Mouse (Mus musculus) hindbrain, embryonic 11.5 days (tissue): ENCODE results near the gene Bcl10. TPM values are rescaled to one million over a fixed set of nuclear protein-coding genes. Genes with fewer than 3 reads are reported as not detected.
"Not testable (repeated sequence)": the region's sequence is repeated elsewhere in the genome, so short reads cannot be mapped to it uniquely, and the experiment has no call there.

Experiments used
- ATAC-seq: fragments of 200-750 bp; cut with Nextera tagmentation; 2 replicates; pipeline ENCODE4 v1.8.0; 2017; ENCODE audit warnings: mild to moderate bottlenecking, moderate TSS enrichment, moderate library complexity; ENCODE audit not compliant: low FRiP score
- DNase-seq: peaks from one replicate; pipeline ENCODE4 v3.0.0-alpha.2; 2015; ENCODE audit warnings: low spot score
- H3K27ac ChIP-seq: fragments of 300-500 bp; sonication (generic); 2 replicates; pipeline ENCODE4 v1.5.1; 2014; ENCODE audit warnings: mild to moderate bottlenecking, low read depth, low read length
- H3K27me3 ChIP-seq: fragments of 300-500 bp; sonication (generic); 2 replicates; pipeline ENCODE4 v1.6.1; 2014; ENCODE audit warnings: mild to moderate bottlenecking, low read length, moderate library complexity, mixed read lengths; ENCODE audit not compliant: control insufficient read depth, insufficient read depth
- H3K36me3 ChIP-seq: fragments of 300-500 bp; sonication (generic); 2 replicates; pipeline ENCODE4 v1.6.1; 2014; ENCODE audit warnings: mild to moderate bottlenecking, low read length, moderate library complexity, mixed read lengths; ENCODE audit not compliant: control insufficient read depth, insufficient read depth
- H3K4me1 ChIP-seq: fragments of 300-500 bp; sonication (generic); replicated peaks from 2 replicates; pipeline ENCODE4 v1.6.1; 2014; ENCODE audit warnings: low read length, mixed read lengths; ENCODE audit not compliant: control insufficient read depth, insufficient read depth
- H3K4me2 ChIP-seq: fragments of 300-500 bp; sonication (generic); replicated peaks from 2 replicates; pipeline ENCODE4 v1.6.1; 2014; ENCODE audit warnings: mild to moderate bottlenecking, low read depth, low read length
- H3K4me3 ChIP-seq: fragments of 300-500 bp; sonication (generic); 2 replicates; pipeline ENCODE4 v1.5.1; 2014; ENCODE audit warnings: low read depth, low read length
- H3K9ac ChIP-seq: fragments of 300-500 bp; sonication (generic); 2 replicates; pipeline ENCODE4 v1.6.1; 2014; ENCODE audit warnings: low read depth, low read length
- H3K9me3 ChIP-seq: fragments of 300-500 bp; sonication (generic); 2 replicates; pipeline ENCODE4 v1.6.1; 2016; ENCODE audit warnings: low read length; ENCODE audit not compliant: control insufficient read depth
- WGBS: fragments of 180-500 bp; shearing (Covaris S2); extraction: QIAGEN DNeasy Blood & Tissue Kit; methylation state at CpG from one replicate; pipeline ENCODE4 v1.1.7; 2014; 5-methylcytosine and 5-hydroxymethylcytosine counted together
- polyA plus RNA-seq: library from polyadenylated mRNA; unstranded; fragments of >200 nt; fragmentation: Nextera tagmentation; extraction: Ambion mirVana; gene quantifications from 2 replicates; pipeline ENCODE4 v1.2.1, GENCODE M21; 2014

Gene Bcl10
- polyA plus RNA-seq, 1 experiment from 2014 or later = 56.0 TPM

- not testable (repeated sequence) for H3K9me3 ChIP-seq, H3K4me2 ChIP-seq, H3K9ac ChIP-seq, H3K4me3 ChIP-seq, H3K36me3 ChIP-seq, H3K27ac ChIP-seq, DNase-seq, H3K4me1 ChIP-seq, ATAC-seq
- H3K27me3 ChIP-seq = peaks cover 18% of the 10 kb centered on the region
- WGBS = 76% methylated on average over 3 of the region's 3 CpGs
Measured at GRCm38 (mm10) chr3:145965583-145965982, 43.0 kb downstream of the Bcl10 start.

- H3K4me2 ChIP-seq = no peak overlapping the region
- H3K27me3 ChIP-seq = peaks cover 18% of the 10 kb centered on the region
- H3K27ac ChIP-seq = no peak overlapping the region
- DNase-seq (no peak), ATAC-seq (no peak)
- WGBS = 93% methylated on average over 5 of the region's 5 CpGs
- no peaks in the 10 kb centered on the region for H3K36me3 ChIP-seq
- no peak overlapping the region for H3K4me3 ChIP-seq
- no peaks in the 10 kb centered on the region for H3K9me3 ChIP-seq
- no peaks in the 10 kb centered on the region; the same call in none of the 2 replicates for H3K4me1 ChIP-seq
- H3K9ac ChIP-seq = no peak overlapping the region
Measured at GRCm38 (mm10) chr3:145966806-145967205, 44.2 kb downstream of the Bcl10 start.

- Histone ChIP-seq H3K27ac (no peak overlapping the region), H3K27me3 (peaks cover 2% of the 10 kb centered on the region; the same call in 1 of the 2 replicates), H3K36me3 (no peaks in the 10 kb centered on the region), H3K9me3 (peaks cover 2% of the 10 kb centered on the region; the same call in 1 of the 2 replicates), H3K9ac (no peak overlapping the region), H3K4me2 (no peak overlapping the region), H3K4me3 (no peak overlapping the region), H3K4me1 (no peaks in the 10 kb centered on the region; the same call in none of the 2 replicates)
- DNase-seq (no peak), ATAC-seq (no peak)
- 56% methylated on average over 14 of the region's 14 CpGs for WGBS
Measured at GRCm38 (mm10) chr3:145969031-145969501, 46.5 kb downstream of the Bcl10 start.

GRCm38 (mm10) chr3:145971501-145971900 lies 48.9 kb downstream of the Bcl10 start:
- ATAC-seq (no peak), DNase-seq (no peak)
- no peaks in the 10 kb centered on the region for H3K27me3 ChIP-seq
- H3K4me3 ChIP-seq = no peak overlapping the region
- H3K9ac ChIP-seq = no peak overlapping the region
- WGBS = 66% methylated on average over 10 of the region's 10 CpGs
- H3K4me2 ChIP-seq = no peak overlapping the region
- H3K36me3 ChIP-seq = no peaks in the 10 kb centered on the region
- peaks cover 4% of the 10 kb centered on the region; the same call in 1 of the 2 replicates for H3K9me3 ChIP-seq
- H3K4me1 ChIP-seq = no peaks in the 10 kb centered on the region
- H3K27ac ChIP-seq = no peak overlapping the region

- Histone ChIP-seq H3K9ac (no peak overlapping the region), H3K27me3 (no peaks in the 10 kb centered on the region), H3K9me3 (peaks cover 4% of the 10 kb centered on the region; the same call in 1 of the 2 replicates), H3K4me1 (no peaks in the 10 kb centered on the region), H3K36me3 (no peaks in the 10 kb centered on the region), H3K27ac (no peak overlapping the region), H3K4me3 (no peak overlapping the region), H3K4me2 (no peak overlapping the region)
- 91% methylated on average over 7 of the region's 7 CpGs for WGBS
- no peak for DNase-seq
- ATAC-seq = no peak
Measured at GRCm38 (mm10) chr3:145974986-145975385, 52.4 kb downstream of the Bcl10 start.

Other genes with a start within 250 kb of the Bcl10 start
- gene Ddah1, start 164.1 kb upstream of the Bcl10 start, polyA plus RNA-seq = 34.7 and 37.4 TPM in 2 replicates
- gene 2410004B18Rik, start 15.2 kb downstream of the Bcl10 start, polyA plus RNA-seq = 69.3 and 74.3 TPM in 2 replicates
- gene Syde2, start 65.1 kb downstream of the Bcl10 start, polyA plus RNA-seq = 1.5 TPM in 2 replicates
- gene Wdr63, start 185.3 kb downstream of the Bcl10 start, polyA plus RNA-seq = 1.0 and 1.8 TPM in 2 replicates
- 3.8 and 7.5 TPM in 2 replicates for gene Mcoln3, start 194.6 kb downstream of the Bcl10 start, polyA plus RNA-seq
- 0.28 and 0.57 TPM in 2 replicates for gene Mcoln2, start 227.0 kb downstream of the Bcl10 start, polyA plus RNA-seq